Comparison of ENCODE assay signal across 8 mouse cellular contexts in genomic region chr9:106428719-106429220, GRCm38 (mm10). TPM values are rescaled to one million over a fixed set of nuclear protein-coding genes. Genes with fewer than 3 reads are reported as not detected.
DNase-seq lines count a peak whose midpoint lies in the region; ATAC-seq and TF ChIP-seq lines count a peak whose summit lies in the region.

No protein-coding gene starts in this region.

- peak; percentile 28; the same call in 1 of the 2 replicates for TF ChIP-seq CTCF in kidney, postnatal 0 days (IDR thresholded peaks at IDR 0.05; ENCODE audit: low read depth)
- no peak for TF ChIP-seq CTCF in brain, embryonic 14.5 days (IDR thresholded peaks at IDR 0.05; ENCODE audit: borderline replicate concordance, extremely low read depth, insufficient read depth, insufficient read length)

- peak; percentile 65 for ATAC-seq in kidney, postnatal 0 days (replicated peaks; ENCODE audit: low FRiP score, low read depth)
- peak; percentile 69 for ATAC-seq in hindbrain, embryonic 15.5 days (ENCODE audit: low FRiP score, low read depth)
- ATAC-seq in midbrain, embryonic 13.5 days: peak; percentile 80

- 0 out of 2 replicates have a peak, but pooled peaks cover 3% of the 10 kb centered on the region for H3K4me1 ChIP-seq in kidney, postnatal 0 days (replicated peaks; ENCODE audit: insufficient read depth, low read length)
- H3K4me1 ChIP-seq in hindbrain, embryonic 15.5 days (replicated peaks): peaks cover 16% of the 10 kb centered on the region
- H3K4me1 ChIP-seq in midbrain, embryonic 13.5 days (replicated peaks): peaks cover 11% of the 10 kb centered on the region

- H3K27ac ChIP-seq in kidney, postnatal 0 days: peak overlapping the region; percentile 97
- peak overlapping the region; percentile 90 for H3K27ac ChIP-seq in hindbrain, embryonic 15.5 days (replicated peaks)
- H3K27ac ChIP-seq in midbrain, embryonic 13.5 days: peak overlapping the region; percentile 91

- peak overlapping the region; percentile 97 for H3K9ac ChIP-seq in kidney, postnatal 0 days (ENCODE audit: low read depth, low read length)
- H3K9ac ChIP-seq in hindbrain, embryonic 15.5 days: peak overlapping the region; percentile 51
- H3K9ac ChIP-seq in midbrain, embryonic 13.5 days (replicated peaks): peak overlapping the region; percentile 67

- peak overlapping the region; percentile 89 for H3K4me3 ChIP-seq in kidney, postnatal 0 days (replicated peaks; ENCODE audit: low read depth, low read length)
- peak overlapping the region; percentile 78 for H3K4me3 ChIP-seq in hindbrain, embryonic 15.5 days
- peak overlapping the region; percentile 92 for H3K4me3 ChIP-seq in midbrain, embryonic 13.5 days (replicated peaks)

- peak; percentile 83 for DNase-seq in kidney, postnatal 0 days (ENCODE audit: low spot score)
- DNase-seq in kidney, adult 8-10 months: no peak
- peak; percentile 34 for DNase-seq in brain, embryonic 14.5 days (ENCODE audit: low read depth)
- DNase-seq in adrenal gland, adult 18-20 months (ENCODE audit: low spot score in 2 of 2): no peak
- no peak for DNase-seq in yolk sac, embryonic 10.5 days (ENCODE audit: low spot score)
- DNase-seq in frontal cortex, postnatal 10 days (ENCODE audit: low spot score in 2 of 2): no peak

- H3K27me3 ChIP-seq in kidney, postnatal 0 days (ENCODE audit: insufficient read depth, low read length): no peaks in the 10 kb centered on the region
- H3K27me3 ChIP-seq in hindbrain, embryonic 15.5 days: no peaks in the 10 kb centered on the region
- H3K27me3 ChIP-seq in midbrain, embryonic 13.5 days: no peaks in the 10 kb centered on the region

- 11% methylated on average over 11 of the region's 11 CpGs for WGBS in kidney, postnatal 0 days
- WGBS in hindbrain, embryonic 15.5 days: 11% methylated on average over 11 of the region's 11 CpGs
- WGBS in midbrain, embryonic 13.5 days: 15% methylated on average over 11 of the region's 11 CpGs

- peak overlapping the region; percentile 80 for H3K4me2 ChIP-seq in kidney, postnatal 0 days (ENCODE audit: low read length)
- peak overlapping the region; percentile 79 for H3K4me2 ChIP-seq in hindbrain, embryonic 15.5 days
- peak overlapping the region; percentile 89 for H3K4me2 ChIP-seq in midbrain, embryonic 13.5 days (replicated peaks)

- H3K9me3 ChIP-seq in kidney, postnatal 0 days (replicated peaks; ENCODE audit: low read length): no peaks in the 10 kb centered on the region
- H3K9me3 ChIP-seq in hindbrain, embryonic 15.5 days: no peaks in the 10 kb centered on the region
- no peaks in the 10 kb centered on the region for H3K9me3 ChIP-seq in midbrain, embryonic 13.5 days

- peaks cover 17% of the 10 kb centered on the region for H3K36me3 ChIP-seq in kidney, postnatal 0 days (ENCODE audit: insufficient read depth, low read length)
- peaks cover 20% of the 10 kb centered on the region for H3K36me3 ChIP-seq in hindbrain, embryonic 15.5 days
- peaks cover 30% of the 10 kb centered on the region for H3K36me3 ChIP-seq in midbrain, embryonic 13.5 days

- no peak for TF ChIP-seq POLR2A in brain, embryonic 14.5 days (IDR thresholded peaks at IDR 0.05; ENCODE audit: borderline replicate concordance, extremely low read depth, insufficient read depth, insufficient read length, poor library complexity, severe bottlenecking)

RNA-seq across cellular contexts. Expression of gene Rpl29, which starts 0.5 kb away (rescaled TPM):
- polyA plus RNA-seq in kidney, postnatal 0 days (2015; fragmentation: Nextera tagmentation; extraction: Ambion mirVana): 1,104 and 1,207 TPM in 2 replicates
- polyA plus RNA-seq in brain, embryonic 14.5 days (2012; rRNA removed): 747 and 913 TPM in 2 replicates
- 620 and 631 TPM in 2 replicates for polyA plus RNA-seq in hindbrain, embryonic 15.5 days (2015; fragmentation: Nextera tagmentation; extraction: Ambion mirVana)
- polyA plus RNA-seq in midbrain, embryonic 13.5 days (2015; fragmentation: Nextera tagmentation; extraction: Ambion mirVana): 676 and 681 TPM in 2 replicates
- 100 to 1,000 TPM; 339 to 377 TPM for total RNA-seq in adrenal gland, adult 18-20 months (2021)

RNA-seq across cellular contexts. Expression of gene Acy1, which starts 9.3 kb away (rescaled TPM):
- polyA plus RNA-seq in kidney, postnatal 0 days (2015; fragmentation: Nextera tagmentation; extraction: Ambion mirVana): 62.9 and 67.0 TPM in 2 replicates
- polyA plus RNA-seq in brain, embryonic 14.5 days (2012; rRNA removed): 14.9 and 15.7 TPM in 2 replicates
- 22.9 and 24.9 TPM in 2 replicates for polyA plus RNA-seq in hindbrain, embryonic 15.5 days (2015; fragmentation: Nextera tagmentation; extraction: Ambion mirVana)
- 23.6 and 24.4 TPM in 2 replicates for polyA plus RNA-seq in midbrain, embryonic 13.5 days (2015; fragmentation: Nextera tagmentation; extraction: Ambion mirVana)
- 10 to 100 TPM; 13.9 to 14.9 TPM for total RNA-seq in adrenal gland, adult 18-20 months (2021)

RNA-seq across cellular contexts. Expression of gene Abhd14b, which starts 18.5 kb away (rescaled TPM):
- 72.8 and 75.2 TPM in 2 replicates for polyA plus RNA-seq in kidney, postnatal 0 days (2015; fragmentation: Nextera tagmentation; extraction: Ambion mirVana)
- 12.8 and 20.4 TPM in 2 replicates for polyA plus RNA-seq in brain, embryonic 14.5 days (2012; rRNA removed)
- polyA plus RNA-seq in hindbrain, embryonic 15.5 days (2015; fragmentation: Nextera tagmentation; extraction: Ambion mirVana): 9.2 and 11.3 TPM in 2 replicates
- polyA plus RNA-seq in midbrain, embryonic 13.5 days (2015; fragmentation: Nextera tagmentation; extraction: Ambion mirVana): 5.8 and 6.0 TPM in 2 replicates
- total RNA-seq in adrenal gland, adult 18-20 months (2021): 10 to 100 TPM; 29.6 to 43.4 TPM

RNA-seq across cellular contexts. Expression of gene Abhd14a, which starts 18.7 kb away (rescaled TPM):
- polyA plus RNA-seq in kidney, postnatal 0 days (2015; fragmentation: Nextera tagmentation; extraction: Ambion mirVana): 57.0 and 60.8 TPM in 2 replicates
- 59.1 and 68.9 TPM in 2 replicates for polyA plus RNA-seq in brain, embryonic 14.5 days (2012; rRNA removed)
- 77.0 and 80.7 TPM in 2 replicates for polyA plus RNA-seq in hindbrain, embryonic 15.5 days (2015; fragmentation: Nextera tagmentation; extraction: Ambion mirVana)
- polyA plus RNA-seq in midbrain, embryonic 13.5 days (2015; fragmentation: Nextera tagmentation; extraction: Ambion mirVana): 40.2 and 43.0 TPM in 2 replicates
- 10 to 100 TPM; 18.3 to 21.3 TPM for total RNA-seq in adrenal gland, adult 18-20 months (2021)

RNA-seq across cellular contexts. Expression of gene Pcbp4, which starts 24.3 kb away (rescaled TPM):
- 78.6 and 79.7 TPM in 2 replicates for polyA plus RNA-seq in kidney, postnatal 0 days (2015; fragmentation: Nextera tagmentation; extraction: Ambion mirVana)
- polyA plus RNA-seq in brain, embryonic 14.5 days (2012; rRNA removed): 607 and 743 TPM in 2 replicates
- 246 and 264 TPM in 2 replicates for polyA plus RNA-seq in hindbrain, embryonic 15.5 days (2015; fragmentation: Nextera tagmentation; extraction: Ambion mirVana)
- 280 and 309 TPM in 2 replicates for polyA plus RNA-seq in midbrain, embryonic 13.5 days (2015; fragmentation: Nextera tagmentation; extraction: Ambion mirVana)
- total RNA-seq in adrenal gland, adult 18-20 months (2021): 10 to 100 TPM; 22.4 to 28.0 TPM

Comparison
In these comparisons a context has a peak if more than half of its experiments do, and no peak if none do; other contexts are left out.
1. DNase-seq: peak in kidney, postnatal 0 days (single experiment) and brain, embryonic 14.5 days (single experiment); none in kidney, adult 8-10 months (0 of 2), adrenal gland, adult 18-20 months (0 of 2), yolk sac, embryonic 10.5 days (single experiment) and frontal cortex, postnatal 10 days (0 of 2).
2. Peak in every context shown above with its lines, with median percentiles within 50 percentile points of each other: ATAC-seq, H3K27ac ChIP-seq, H3K4me2 ChIP-seq, H3K4me3 ChIP-seq and H3K9ac ChIP-seq.